Mouse (Mus musculus): ENCODE data around the gene Gnai2. TPM values are rescaled to one million over a fixed set of nuclear protein-coding genes. Genes with fewer than 3 reads are reported as not detected.
A peak's percentile ranks its signal among the peaks of the same experiment; 100 is the strongest.

The Gnai2 gene
- polyA plus RNA-seq, 1 experiment from 2014 or later = 262 TPM

- H3K36me3 ChIP-seq = no peaks in the 10 kb centered on the region
- no peak overlapping the region for H3K4me3 ChIP-seq (replicated peaks)
- H3K4me2 ChIP-seq = no peak overlapping the region
- H3K27ac ChIP-seq (replicated peaks) = no peak overlapping the region
- WGBS = 89% methylated on average over 5 of the region's 5 CpGs
- H3K9ac ChIP-seq (replicated peaks) = no peak overlapping the region
- ATAC-seq (ENCODE audit: low FRiP score) = no peak
- 0 out of 2 replicates have a peak, but pooled peaks cover 12% of the 10 kb centered on the region for H3K4me1 ChIP-seq
- H3K27me3 ChIP-seq (replicated peaks) = no peaks in the 10 kb centered on the region
- H3K9me3 ChIP-seq (replicated peaks) = no peaks in the 10 kb centered on the region
These were observed 22.0 kb upstream of the Gnai2 start for GRCm38 (mm10) chr9:107657144-107657543.

GRCm38 (mm10) chr9:107654585-107654984, 19.4 kb upstream of the Gnai2 start:
- H3K4me1 ChIP-seq = peaks cover 23% of the 10 kb centered on the region
- no peaks in the 10 kb centered on the region for H3K9me3 ChIP-seq (replicated peaks)
- no peak for ATAC-seq (ENCODE audit: low FRiP score)
- H3K9ac ChIP-seq (replicated peaks) = no peak overlapping the region
- WGBS = 83% methylated on average over 4 of the region's 4 CpGs
- no peaks in the 10 kb centered on the region for H3K27me3 ChIP-seq (replicated peaks)
- no peak overlapping the region for H3K4me2 ChIP-seq
- H3K36me3 ChIP-seq = no peaks in the 10 kb centered on the region
- H3K4me3 ChIP-seq (replicated peaks) = no peak overlapping the region
- no peak overlapping the region for H3K27ac ChIP-seq (replicated peaks)

- H3K9ac ChIP-seq (replicated peaks) = no peak overlapping the region
- H3K9me3 ChIP-seq (replicated peaks) = no peaks in the 10 kb centered on the region
- no peak for ATAC-seq (ENCODE audit: low FRiP score)
- H3K4me3 ChIP-seq (replicated peaks) = no peak overlapping the region
- no peaks in the 10 kb centered on the region for H3K36me3 ChIP-seq
- H3K4me1 ChIP-seq = peaks cover 17% of the 10 kb centered on the region
- H3K27ac ChIP-seq (replicated peaks) = no peak overlapping the region
- no peaks in the 10 kb centered on the region for H3K27me3 ChIP-seq (replicated peaks)
- 81% methylated on average over 2 of the region's 2 CpGs for WGBS
- H3K4me2 ChIP-seq = no peak overlapping the region
These were observed 18.3 kb upstream of the Gnai2 start for GRCm38 (mm10) chr9:107653474-107653873.

- no peaks in the 10 kb centered on the region for H3K27me3 ChIP-seq (replicated peaks)
- 25% methylated on average over 12 of the region's 12 CpGs for WGBS
- H3K9me3 ChIP-seq (replicated peaks) = no peaks in the 10 kb centered on the region
- no peaks in the 10 kb centered on the region for H3K36me3 ChIP-seq
- no peak overlapping the region for H3K9ac ChIP-seq (replicated peaks)
- peak; percentile 85 for ATAC-seq (ENCODE audit: low FRiP score)
- H3K4me2 ChIP-seq = no peak overlapping the region
- peak overlapping the region; percentile 68 for H3K27ac ChIP-seq (replicated peaks)
- H3K4me3 ChIP-seq (replicated peaks) = no peak overlapping the region
- peaks cover 17% of the 10 kb centered on the region for H3K4me1 ChIP-seq
These were observed 15.7 kb upstream of the Gnai2 start for GRCm38 (mm10) chr9:107650708-107651481.

GRCm38 (mm10) chr9:107650225-107650624, 15.1 kb upstream of the Gnai2 start:
- H3K4me2 ChIP-seq = no peak overlapping the region
- H3K36me3 ChIP-seq = no peaks in the 10 kb centered on the region
- no peak overlapping the region for H3K4me3 ChIP-seq (replicated peaks)
- H3K27me3 ChIP-seq (replicated peaks) = no peaks in the 10 kb centered on the region
- ATAC-seq (ENCODE audit: low FRiP score) = no peak
- no peak overlapping the region for H3K9ac ChIP-seq (replicated peaks)
- no peaks in the 10 kb centered on the region for H3K9me3 ChIP-seq (replicated peaks)
- 63% methylated on average over 7 of the region's 7 CpGs for WGBS
- peak overlapping the region; percentile 68 for H3K27ac ChIP-seq (replicated peaks)
- peaks cover 20% of the 10 kb centered on the region for H3K4me1 ChIP-seq

- Histone ChIP-seq H3K4me1 (peaks cover 32% of the 10 kb centered on the region), H3K4me3 (replicated peaks) (no peak overlapping the region), H3K9ac (replicated peaks) (no peak overlapping the region), H3K27ac (replicated peaks) (no peak overlapping the region), H3K27me3 (replicated peaks) (no peaks in the 10 kb centered on the region), H3K9me3 (replicated peaks) (no peaks in the 10 kb centered on the region), H3K36me3 (no peaks in the 10 kb centered on the region), H3K4me2 (no peak overlapping the region)
- no peak for ATAC-seq (ENCODE audit: low FRiP score)
- WGBS = 80% methylated on average over 3 of the region's 3 CpGs
These were observed 13.6 kb upstream of the Gnai2 start for GRCm38 (mm10) chr9:107648767-107649166.

- H3K4me3 ChIP-seq (replicated peaks) = no peak overlapping the region
- no peak for ATAC-seq (ENCODE audit: low FRiP score)
- no peaks in the 10 kb centered on the region for H3K27me3 ChIP-seq (replicated peaks)
- no peak overlapping the region for H3K27ac ChIP-seq (replicated peaks)
- H3K36me3 ChIP-seq = no peaks in the 10 kb centered on the region
- no peaks in the 10 kb centered on the region for H3K9me3 ChIP-seq (replicated peaks)
- no peak overlapping the region for H3K9ac ChIP-seq (replicated peaks)
- 83% methylated on average over 6 of the region's 6 CpGs for WGBS
- H3K4me1 ChIP-seq = peaks cover 32% of the 10 kb centered on the region
- H3K4me2 ChIP-seq = no peak overlapping the region
These were observed 11.8 kb upstream of the Gnai2 start for GRCm38 (mm10) chr9:107646975-107647374.

GRCm38 (mm10) chr9:107645577-107645976, 10.4 kb upstream of the Gnai2 start:
- no peaks in the 10 kb centered on the region for H3K36me3 ChIP-seq
- no peak overlapping the region for H3K27ac ChIP-seq (replicated peaks)
- peak overlapping the region; percentile 67 for H3K4me2 ChIP-seq
- 14% methylated on average over 5 of the region's 5 CpGs for WGBS
- H3K9me3 ChIP-seq (replicated peaks) = no peaks in the 10 kb centered on the region
- H3K4me3 ChIP-seq (replicated peaks) = no peak overlapping the region
- no peak overlapping the region for H3K9ac ChIP-seq (replicated peaks)
- peak; percentile 73 for ATAC-seq (ENCODE audit: low FRiP score)
- H3K27me3 ChIP-seq (replicated peaks) = no peaks in the 10 kb centered on the region
- peaks cover 24% of the 10 kb centered on the region for H3K4me1 ChIP-seq

- ATAC-seq (ENCODE audit: low FRiP score) = peak; percentile 48; the same call in 1 of the 2 replicates
- 54% methylated on average over 7 of the region's 7 CpGs for WGBS
- H3K36me3 ChIP-seq = no peaks in the 10 kb centered on the region
- peak overlapping the region; percentile 67 for H3K4me2 ChIP-seq
- no peaks in the 10 kb centered on the region for H3K27me3 ChIP-seq (replicated peaks)
- peak overlapping the region; percentile 36 for H3K4me3 ChIP-seq (replicated peaks)
- peaks cover 20% of the 10 kb centered on the region for H3K4me1 ChIP-seq
- H3K9ac ChIP-seq (replicated peaks) = peak overlapping the region; percentile 44
- no peaks in the 10 kb centered on the region for H3K9me3 ChIP-seq (replicated peaks)
- H3K27ac ChIP-seq (replicated peaks) = no peak overlapping the region
These were observed 10.0 kb upstream of the Gnai2 start for GRCm38 (mm10) chr9:107645153-107645510.

GRCm38 (mm10) chr9:107644495-107645152, 9.5 kb upstream of the Gnai2 start:
- Histone ChIP-seq H3K9me3 (replicated peaks) (no peaks in the 10 kb centered on the region), H3K9ac (replicated peaks) (peak overlapping the region; percentile 44), H3K4me3 (replicated peaks) (peak overlapping the region; percentile 36), H3K36me3 (no peaks in the 10 kb centered on the region), H3K27me3 (replicated peaks) (no peaks in the 10 kb centered on the region), H3K4me2 (peak overlapping the region; percentile 67), H3K27ac (replicated peaks) (peak overlapping the region; percentile 48; the same call in 1 of the 2 replicates), H3K4me1 (peaks cover 16% of the 10 kb centered on the region)
- peak; percentile 79 for ATAC-seq (ENCODE audit: low FRiP score)
- whole genome bisulfite sequencing = 5% methylated on average over 35 of the region's 35 CpGs

GRCm38 (mm10) chr9:107643544-107644214, 8.5 kb upstream of the Gnai2 start:
- ATAC-seq (ENCODE audit: low FRiP score) = no peak
- Histone ChIP-seq H3K9me3 (replicated peaks) (no peaks in the 10 kb centered on the region), H3K4me3 (replicated peaks) (no peak overlapping the region), H3K9ac (replicated peaks) (no peak overlapping the region), H3K4me1 (peaks cover 15% of the 10 kb centered on the region), H3K4me2 (peak overlapping the region; percentile 67), H3K27ac (replicated peaks) (no peak overlapping the region), H3K36me3 (no peaks in the 10 kb centered on the region), H3K27me3 (replicated peaks) (no peaks in the 10 kb centered on the region)
- WGBS = 95% methylated on average over 13 of the region's 13 CpGs
